Mouse (Mus musculus): Measurements from ENCODE around the gene Olfr799.

- TF ChIP-seq CTCF (IDR thresholded peaks at IDR 0.05; ENCODE audit: insufficient read depth, low read length) (no peak), POLR2A (IDR thresholded peaks at IDR 0.05; ENCODE audit: borderline replicate concordance, extremely low read depth, low read depth, low read length) (no peak)
Measured at GRCm38 (mm10) chr10:129623251-129623650, 14.0 kb upstream of the Olfr799 start.
